Mouse (Mus musculus): ENCODE measurements around the gene Ccdc160. TPM values are rescaled to one million over a fixed set of nuclear protein-coding genes. Genes with fewer than 3 reads are reported as not detected.

Gene Ccdc160
- polyA plus RNA-seq (2012; rRNA removed) = 0.12 and 0.41 TPM in 2 replicates

GRCm38 (mm10) chrX:52790980-52791593 is at the start of gene Ccdc160:
Gene Ccdc160, plus strand, starts transcription at chrX:52791200.

Other genes with a start within 250 kb of the Ccdc160 start
- 54.2 and 68.4 TPM in 2 replicates for gene Gpc3, start 177.2 kb upstream of the Ccdc160 start, polyA plus RNA-seq (2012; rRNA removed)
- gene Phf6, start 121.1 kb downstream of the Ccdc160 start, polyA plus RNA-seq (2012; rRNA removed) = 0.75 and 1.1 TPM in 2 replicates
- gene Hprt, start 196.9 kb downstream of the Ccdc160 start, polyA plus RNA-seq (2012; rRNA removed) = 3.3 and 3.9 TPM in 2 replicates